Mouse (Mus musculus) CH12.LX (cell line): ENCODE results near the gene Isg20l2.

ENCODE experiments used
- CHD1 ChIP-seq: IDR thresholded peaks from 2 replicates; pipeline ENCODE4 v1.6.1; 2012; ENCODE audit warnings: low read depth, low read length, improper control_type of control experiment, inconsistent platforms
- CTCF ChIP-seq, 2 experiments: IDR thresholded peaks in 1 of 2; conservative IDR thresholded peaks in 1 of 2; 2 replicates each; pipeline ENCODE4 v1.5.1; 2011 to 2012; ENCODE audit warnings: low read depth in 2 of 2, low read length in 2 of 2, improper control_type of control experiment in 1 of 2, inconsistent platforms in 1 of 2, mild to moderate bottlenecking in 1 of 2, moderate library complexity in 1 of 2
- ELF1 ChIP-seq: IDR thresholded peaks from 2 replicates; pipeline ENCODE4 v1.6.1; 2014; ENCODE audit warnings: low read depth, mild to moderate bottlenecking, inconsistent platforms, low read length, improper control_type of control experiment
- EP300 ChIP-seq: IDR thresholded peaks from 2 replicates; pipeline ENCODE4 v1.6.1; 2011; ENCODE audit warnings: low read length, improper control_type of control experiment
- HCFC1 ChIP-seq: IDR thresholded peaks from 2 replicates; pipeline ENCODE4 v1.6.1; 2012; ENCODE audit warnings: low read depth, mild to moderate bottlenecking, inconsistent platforms, low read length, improper control_type of control experiment
- KAT2A ChIP-seq: IDR thresholded peaks from 2 replicates; pipeline ENCODE4 v1.6.1; 2012; ENCODE audit warnings: low read length, improper control_type of control experiment, inconsistent platforms; ENCODE audit not compliant: insufficient replicate concordance
- MAX ChIP-seq: IDR thresholded peaks from 2 replicates; pipeline ENCODE4 v1.6.1; 2011; ENCODE audit warnings: low read length, improper control_type of control experiment
- POLR2A ChIP-seq: IDR thresholded peaks from 2 replicates; pipeline ENCODE4 v1.6.1; 2011; ENCODE audit warnings: low read depth, mild to moderate bottlenecking, improper control_type of control experiment, low read length
- RCOR1 ChIP-seq: conservative IDR thresholded peaks from 2 replicates; pipeline ENCODE4 v1.6.1; 2012; ENCODE audit warnings: low read depth, mild to moderate bottlenecking, inconsistent platforms, low read length, improper control_type of control experiment
- TBP ChIP-seq: conservative IDR thresholded peaks from 2 replicates; pipeline ENCODE4 v1.6.1; 2011; ENCODE audit warnings: low read depth, low read length, improper control_type of control experiment
- ZNF384 ChIP-seq: IDR thresholded peaks from 2 replicates; pipeline ENCODE4 v1.6.1; 2012; ENCODE audit warnings: low read depth, low read length, improper control_type of control experiment, inconsistent platforms

GRCm38 (mm10) chr3:87980728-87981127 is 50.6 kb downstream of the Isg20l2 start:
- TF ChIP-seq MAX (no peak), POLR2A (no peak), KAT2A (no peak), ZNF384 (no peak), EP300 (no peak), HCFC1 (no peak), CTCF (conservative IDR thresholded peaks at IDR 0.05 in 1 of 2, IDR thresholded peaks at IDR 0.05 in 1 of 2; ENCODE audit: low read depth in 2 of 2, low read length in 2 of 2) (no peak), TBP (no peak), ELF1 (no peak), CHD1 (no peak), RCOR1 (no peak)
